Mouse (Mus musculus): Measurements from ENCODE around the gene Gm37240. TPM values are rescaled to one million over a fixed set of nuclear protein-coding genes. Genes with fewer than 3 reads are reported as not detected.

Gm37240 gene
- total RNA-seq, 2 experiments from 2014 or later, result 38.8 to 39.2 TPM

GRCm38 (mm10) chr3:85655538-85655937 lies 231.8 kb downstream of the Gm37240 start:
- intact Hi-C loops (cut with DNase I), result no loop called here

GRCm38 (mm10) chr3:85652727-85653665 lies 234.3 kb downstream of the Gm37240 start:
- DNase-seq (ENCODE audit: low spot score), result no peak
- intact Hi-C loops (cut with DNase I), result no loop called here

More at GRCm38 (mm10) chr3:85655538-85655937, 231.8 kb downstream of the Gm37240 start:
- no peak for DNase-seq (ENCODE audit: low spot score)

- DNase-seq (ENCODE audit: low spot score), result no peak
- intact Hi-C loops (cut with DNase I), result no loop called here
Observed at GRCm38 (mm10) chr3:85649176-85649575, 238.1 kb downstream of the Gm37240 start.

GRCm38 (mm10) chr3:85645517-85646004 lies 241.8 kb downstream of the Gm37240 start:
- intact Hi-C loops (cut with DNase I), result no loop called here
- no peak for DNase-seq (ENCODE audit: low spot score)

GRCm38 (mm10) chr3:85644814-85645213 lies 242.5 kb downstream of the Gm37240 start:
- intact Hi-C loops (cut with DNase I), result no loop called here
- DNase-seq (ENCODE audit: low spot score), result no peak

- DNase-seq (ENCODE audit: low spot score), result no peak
- intact Hi-C loops (cut with DNase I), result no loop called here
Observed at GRCm38 (mm10) chr3:85641751-85642150, 245.6 kb downstream of the Gm37240 start.

- DNase-seq (ENCODE audit: low spot score), result no peak
- intact Hi-C loops (cut with DNase I), result no loop called here
Observed at GRCm38 (mm10) chr3:85636716-85637447, 250.4 kb downstream of the Gm37240 start.

- intact Hi-C loops (cut with DNase I), result no loop called here
- no peak for DNase-seq (ENCODE audit: low spot score)
Observed at GRCm38 (mm10) chr3:85635591-85635990, 251.7 kb downstream of the Gm37240 start.

- intact Hi-C loops (cut with DNase I), result no loop called here
- DNase-seq (ENCODE audit: low spot score), result no peak
Observed at GRCm38 (mm10) chr3:85635126-85635419, 252.2 kb downstream of the Gm37240 start.

- DNase-seq (ENCODE audit: low spot score), result no peak
- intact Hi-C loops (cut with DNase I), result no loop called here
Observed at GRCm38 (mm10) chr3:85634389-85635125, 252.8 kb downstream of the Gm37240 start.

- intact Hi-C loops (cut with DNase I), result no loop called here
- no peak for DNase-seq (ENCODE audit: low spot score)
Observed at GRCm38 (mm10) chr3:85633733-85634132, 253.6 kb downstream of the Gm37240 start.

GRCm38 (mm10) chr3:85629895-85630510 lies 257.3 kb downstream of the Gm37240 start:
- intact Hi-C loops (cut with DNase I), result no loop called here
- DNase-seq (ENCODE audit: low spot score), result no peak

GRCm38 (mm10) chr3:85619751-85620150 lies 267.6 kb downstream of the Gm37240 start:
- intact Hi-C loops (cut with DNase I), result no loop called here
- DNase-seq (ENCODE audit: low spot score), result no peak

- DNase-seq (ENCODE audit: low spot score), result no peak
- intact Hi-C loops (cut with DNase I), result no loop called here
Observed at GRCm38 (mm10) chr3:85619345-85619744, 268.0 kb downstream of the Gm37240 start.

GRCm38 (mm10) chr3:85618885-85619284 lies 268.4 kb downstream of the Gm37240 start:
- intact Hi-C loops (cut with DNase I), result no loop called here
- no peak for DNase-seq (ENCODE audit: low spot score)

GRCm38 (mm10) chr3:85616389-85616788 lies 270.9 kb downstream of the Gm37240 start:
- DNase-seq (ENCODE audit: low spot score), result no peak
- intact Hi-C loops (cut with DNase I), result no loop called here

- no peak for DNase-seq (ENCODE audit: low spot score)
- intact Hi-C loops (cut with DNase I), result no loop called here
Observed at GRCm38 (mm10) chr3:85607753-85608152, 279.6 kb downstream of the Gm37240 start.

GRCm38 (mm10) chr3:85606912-85607311 lies 280.4 kb downstream of the Gm37240 start:
- intact Hi-C loops (cut with DNase I), result no loop called here
- DNase-seq (ENCODE audit: low spot score), result no peak

GRCm38 (mm10) chr3:85603811-85604210 lies 283.5 kb downstream of the Gm37240 start:
- intact Hi-C loops (cut with DNase I), result no loop called here
- DNase-seq (ENCODE audit: low spot score), result no peak

GRCm38 (mm10) chr3:85601841-85602305 lies 285.4 kb downstream of the Gm37240 start:
- intact Hi-C loops (cut with DNase I), result no loop called here
- no peak for DNase-seq (ENCODE audit: low spot score)
